Mouse (Mus musculus) hematopoietic stem cell, adult 5-6 weeks (primary cell): Measurements from ENCODE around the gene Stk40. TPM values are rescaled to one million over a fixed set of nuclear protein-coding genes. Genes with fewer than 3 reads are reported as not detected.
"Not testable (repeated sequence)": the region's sequence is repeated elsewhere in the genome, so short reads cannot be mapped to it uniquely, and the experiment has no call there.

Source experiments
- ATAC-seq, 2 experiments: fragments of 125-278 bp in 1 of 2; replicated peaks in 1 of 2; 2 replicates each; pipeline ENCODE4 v1.8.0; 2016 to 2017; ENCODE audit warnings: inconsistent platforms in 2 of 2, mild to moderate bottlenecking in 2 of 2, moderate number of reproducible peaks in 2 of 2, low read depth in 1 of 2, moderate TSS enrichment in 1 of 2; ENCODE audit not compliant: low FRiP score in 2 of 2, poor library complexity in 2 of 2, severe bottlenecking in 2 of 2, insufficient read depth in 1 of 2, low TSS enrichment in 1 of 2
- total RNA-seq: library from RNA; stranded (forward); fragments of 172-1452, 232-1000 nt; gene quantifications from 2 replicates; pipeline ENCODE4 v1.2.3, GENCODE M21; 2017

Gene Stk40
- total RNA-seq, 1 experiment from 2014 or later: 16.1 TPM

DNA sequence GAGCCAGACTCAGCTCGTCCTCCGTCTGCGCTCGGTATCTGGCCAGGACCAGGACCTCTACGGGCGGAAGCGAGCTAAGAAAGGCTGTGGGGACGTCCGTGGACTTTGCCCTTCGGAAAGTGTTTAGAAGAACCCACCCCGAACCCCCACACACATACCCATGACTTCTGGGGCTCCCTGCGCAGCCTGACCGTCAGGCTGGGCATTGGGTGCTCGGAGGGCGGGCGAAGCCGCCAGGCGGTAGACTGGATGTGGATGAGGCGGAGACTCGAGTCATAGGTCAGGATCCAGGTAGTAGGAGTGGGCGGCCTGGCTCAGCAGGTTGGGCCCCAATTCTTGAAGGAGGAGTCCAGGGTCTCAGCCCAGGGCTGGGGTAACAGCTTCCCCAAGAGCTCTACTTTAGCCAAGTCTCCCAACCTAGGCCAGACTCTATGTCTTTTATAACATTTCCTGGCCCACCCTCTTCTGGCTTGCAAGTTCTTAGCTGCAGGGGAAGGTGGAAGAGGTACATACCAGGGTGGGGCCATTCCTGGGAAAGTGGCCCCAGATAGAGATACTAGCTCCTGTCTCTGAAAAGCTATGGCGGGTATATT lies 59.4 kb downstream of the Stk40 start, which contains the start of gene Sh3d21:
Sh3d21 (minus strand) TSS at position 425 of the 593 bp plus-strand sequence.
- peak; percentile 1 to 40; a peak in 2 of 4 replicates for ATAC-seq

- no peak for ATAC-seq
Measured at GRCm38 (mm10) chr4:126163685-126164084, 59.9 kb downstream of the Stk40 start.

DNA sequence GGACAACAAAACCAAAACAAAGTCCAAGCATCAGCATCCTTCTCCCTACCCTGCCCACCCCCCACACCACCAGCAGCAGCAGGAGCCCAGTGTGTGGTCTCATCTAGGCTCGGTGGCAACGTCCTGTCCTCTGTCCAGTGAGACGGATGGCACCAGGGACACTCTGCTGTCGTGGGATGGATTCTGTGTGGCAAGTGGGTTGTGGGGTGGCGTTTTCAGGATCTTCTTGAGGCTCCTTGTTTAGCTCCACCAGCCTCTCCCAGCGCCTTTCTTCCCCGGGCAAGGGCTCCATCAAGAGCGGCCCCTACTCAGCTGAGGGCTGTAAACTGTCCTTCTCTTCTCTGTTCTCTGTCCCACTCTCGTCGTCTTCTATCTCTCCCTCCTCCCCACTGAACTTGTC lies 61.3 kb downstream of the Stk40 start:
- ATAC-seq: not testable (repeated sequence)

GRCm38 (mm10) chr4:126166084-126166483 lies 62.3 kb downstream of the Stk40 start:
- ATAC-seq: no peak

DNA sequence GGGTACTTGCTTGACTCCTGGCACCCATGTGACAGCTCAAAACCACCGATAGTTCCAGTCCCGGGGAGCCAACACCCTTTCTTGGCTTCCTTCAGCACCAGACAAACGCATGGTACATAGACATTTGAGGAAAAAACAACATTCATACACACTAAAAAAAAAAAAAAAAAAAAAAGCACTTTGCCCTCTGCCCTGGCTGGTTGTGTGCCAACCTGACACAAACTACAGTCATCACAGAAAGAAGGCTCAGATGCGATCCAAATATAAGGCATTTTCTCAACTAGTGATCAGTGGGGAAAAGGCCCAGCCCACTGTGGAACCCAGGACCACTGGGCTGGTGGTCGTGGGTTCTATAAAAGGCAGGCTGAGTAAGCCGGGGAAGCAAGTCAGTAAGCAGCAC lies 65.1 kb downstream of the Stk40 start:
- ATAC-seq: no peak

GRCm38 (mm10) chr4:126170737-126171136 lies 67.0 kb downstream of the Stk40 start:
- not testable (repeated sequence) for ATAC-seq

- ATAC-seq: no peak
Measured at GRCm38 (mm10) chr4:126173800-126174199, 70.0 kb downstream of the Stk40 start.

DNA sequence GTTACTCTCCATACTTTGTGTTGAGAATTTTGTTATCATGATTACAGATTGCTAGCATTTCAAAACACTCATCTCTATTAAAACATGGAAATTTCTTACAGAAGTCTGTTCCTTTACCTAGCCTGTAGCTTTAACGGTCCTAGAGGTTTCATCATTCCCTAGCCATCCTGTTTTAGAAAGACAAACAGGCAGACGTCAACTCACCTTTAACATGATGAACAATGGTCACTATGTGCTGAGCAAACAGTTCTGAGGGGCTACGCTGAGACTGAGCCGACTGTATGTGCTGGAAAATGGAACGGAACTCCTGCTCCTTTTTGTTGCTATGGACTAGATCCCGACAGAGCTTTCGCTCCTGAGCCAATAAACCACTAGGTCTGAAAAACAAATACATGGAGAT lies 72.2 kb downstream of the Stk40 start:
- not testable (repeated sequence) for ATAC-seq

- ATAC-seq: peak; percentile 81 to 91
Measured at GRCm38 (mm10) chr4:126181170-126181957, 77.6 kb downstream of the Stk40 start.

DNA sequence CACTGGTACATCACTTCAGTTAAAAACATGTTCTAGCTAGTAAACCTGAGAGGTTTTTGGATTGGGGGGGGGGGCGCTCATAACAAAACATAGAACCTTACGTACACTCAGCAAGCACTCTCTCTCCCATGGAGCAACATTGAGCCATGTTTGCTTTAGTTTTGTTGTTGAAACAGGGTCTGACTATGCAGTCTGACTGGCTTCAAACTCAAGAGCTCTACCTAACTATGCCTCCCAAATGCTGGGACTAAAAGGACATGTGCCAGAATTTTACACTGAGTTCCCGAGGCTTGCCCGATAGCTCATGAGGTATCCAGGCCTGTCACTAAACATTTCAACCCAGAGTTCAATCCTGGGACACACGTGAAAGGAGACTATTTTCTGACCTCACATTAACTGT lies 79.3 kb downstream of the Stk40 start:
- no peak for ATAC-seq

- ATAC-seq: no peak
Measured at GRCm38 (mm10) chr4:126187096-126187495, 83.3 kb downstream of the Stk40 start.

Other genes with a start within 250 kb of the Stk40 start
- 73.0 and 84.2 TPM in 2 replicates for gene Csf3r, start 79.4 kb upstream of the Stk40 start, total RNA-seq
- gene Mrps15, start 57.0 kb upstream of the Stk40 start, total RNA-seq: 46.5 and 48.0 TPM in 2 replicates
- 10.3 and 25.2 TPM in 2 replicates for gene Oscp1, start 45.4 kb upstream of the Stk40 start, total RNA-seq
- gene Lsm10, start 7.3 kb upstream of the Stk40 start, total RNA-seq: 18.5 and 19.1 TPM in 2 replicates
- 1.7 and 3.3 TPM in 2 replicates for gene Eva1b, start 43.8 kb downstream of the Stk40 start, total RNA-seq
- gene Sh3d21, start 59.5 kb downstream of the Stk40 start, total RNA-seq: 0.89 and 2.4 TPM in 2 replicates
- gene Thrap3, start 98.8 kb downstream of the Stk40 start, total RNA-seq: 447 and 515 TPM in 2 replicates
- gene Map7d1, start 152.4 kb downstream of the Stk40 start, total RNA-seq: 28.5 and 40.6 TPM in 2 replicates
- 39.9 and 58.4 TPM in 2 replicates for gene Trappc3, start 158.4 kb downstream of the Stk40 start, total RNA-seq
- gene Col8a2, start 182.8 kb downstream of the Stk40 start, total RNA-seq: not detected in 2 replicates
- 27.8 and 30.4 TPM in 2 replicates for gene Adprhl2, start 217.7 kb downstream of the Stk40 start, total RNA-seq
- gene Tekt2, start 221.7 kb downstream of the Stk40 start, total RNA-seq: not detected in 2 replicates